In the genomic region with DNA sequence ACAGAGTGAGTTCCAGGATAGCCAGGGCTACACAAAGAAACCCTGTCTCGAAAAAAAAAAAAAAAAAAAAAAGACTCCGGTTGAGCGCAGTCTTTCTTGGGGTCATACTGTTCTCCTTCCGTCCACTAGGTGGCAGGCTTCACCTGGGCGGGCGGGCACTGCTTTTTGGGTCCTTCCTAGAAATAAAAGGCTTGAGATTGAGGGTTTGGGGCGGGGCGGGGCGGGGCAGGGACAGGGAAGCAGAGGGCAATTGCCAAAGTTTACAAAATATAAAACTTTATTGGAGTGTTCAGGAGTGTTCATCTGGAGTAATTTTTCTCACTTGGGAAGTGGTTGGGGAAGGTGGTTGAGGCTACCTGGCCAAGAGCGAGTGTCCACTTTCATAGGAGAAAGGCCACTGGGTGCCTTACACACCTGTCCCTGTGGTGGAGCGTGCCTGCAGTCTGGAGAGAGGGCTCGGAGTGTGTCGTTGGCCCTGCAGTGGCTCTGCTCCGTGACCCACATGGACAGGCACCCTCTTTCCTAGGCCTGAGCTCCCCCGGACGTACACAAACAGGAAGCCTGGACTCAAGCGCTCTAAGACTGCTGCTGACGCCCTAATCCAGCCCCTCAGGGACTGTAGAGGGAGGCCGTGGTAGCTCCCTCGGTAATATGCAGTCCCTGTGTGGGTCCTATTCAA, we compare ENCODE assay signal across 8 mouse cellular contexts. TPM values are rescaled to one million over a fixed set of nuclear protein-coding genes. Genes with fewer than 3 reads are reported as not detected.
A peak's percentile ranks its signal among the peaks of the same experiment; 100 is the strongest.
DNase-seq lines count a peak whose midpoint lies in the region; ATAC-seq and TF ChIP-seq lines count a peak whose summit lies in the region.

Gene Tmem82, minus strand, starts transcription at position 69 of the 679 bp plus-strand sequence.

- peak within 1 kb of the TSS; percentile 89 for H3K4me3 ChIP-seq in testis, adult 2 months (ENCODE audit: control insufficient read depth, low read depth, low read length)
- H3K4me3 ChIP-seq in forebrain, embryonic 15.5 days = peak within 1 kb of the TSS; percentile 15
- H3K4me3 ChIP-seq in hindbrain, embryonic 16.5 days (ENCODE audit: low read length) = 0 out of 2 replicates have a peak within 1 kb of the TSS, but pooled peaks have one; percentile 6
- peak within 1 kb of the TSS; percentile 52 for H3K4me3 ChIP-seq in liver, embryonic 15.5 days (replicated peaks)

- peak; percentile 61; the same call in 1 of the 2 replicates for TF ChIP-seq CTCF in testis, adult 2 months (IDR thresholded peaks at IDR 0.05; ENCODE audit: control insufficient read depth, insufficient read depth, insufficient replicate concordance, low read depth, low read length)

- no peak; the same call in 1 of the 2 replicates for ATAC-seq in forebrain, embryonic 15.5 days (replicated peaks)
- no peak for ATAC-seq in hindbrain, embryonic 16.5 days
- ATAC-seq in liver, embryonic 15.5 days (ENCODE audit: insufficient read depth) = no peak

- 0 out of 2 replicates have a peak within 1 kb of the TSS, but pooled peaks have one; percentile 10 for H3K9ac ChIP-seq in forebrain, embryonic 15.5 days (replicated peaks)
- no peak within 1 kb of the TSS for H3K9ac ChIP-seq in hindbrain, embryonic 16.5 days (ENCODE audit: low read depth, low read length)
- H3K9ac ChIP-seq in liver, embryonic 15.5 days = peak within 1 kb of the TSS; percentile 3; the same call in 1 of the 2 replicates

- peak within 1 kb of the TSS; percentile 36 for H3K4me2 ChIP-seq in forebrain, embryonic 15.5 days (replicated peaks)
- peak within 1 kb of the TSS; percentile 45 for H3K4me2 ChIP-seq in hindbrain, embryonic 16.5 days (ENCODE audit: low read length)
- peak within 1 kb of the TSS; percentile 57 for H3K4me2 ChIP-seq in liver, embryonic 15.5 days

- no peak for TF ChIP-seq POLR2A in testis, adult 2 months (IDR thresholded peaks at IDR 0.05; ENCODE audit: control insufficient read depth, low read depth, low read length)

- no peaks in the 10 kb centered on the region for H3K9me3 ChIP-seq in forebrain, embryonic 15.5 days
- no peaks in the 10 kb centered on the region for H3K9me3 ChIP-seq in hindbrain, embryonic 16.5 days (ENCODE audit: control insufficient read depth, low read length)
- H3K9me3 ChIP-seq in liver, embryonic 15.5 days (replicated peaks) = no peaks in the 10 kb centered on the region

- no peaks in the 10 kb centered on the region for H3K36me3 ChIP-seq in testis, adult 2 months (ENCODE audit: control insufficient read depth, insufficient read depth, low read length)
- no peaks in the 10 kb centered on the region for H3K36me3 ChIP-seq in forebrain, embryonic 15.5 days
- H3K36me3 ChIP-seq in hindbrain, embryonic 16.5 days (ENCODE audit: control insufficient read depth, insufficient read depth, low read length) = no peaks in the 10 kb centered on the region
- no peaks in the 10 kb centered on the region for H3K36me3 ChIP-seq in liver, embryonic 15.5 days (replicated peaks)

- H3K27ac ChIP-seq in testis, adult 2 months (ENCODE audit: control insufficient read depth, insufficient read depth, low read depth, low read length) = peak within 1 kb of the TSS; percentile 5; the same call in 1 of the 2 replicates
- no peak within 1 kb of the TSS for H3K27ac ChIP-seq in forebrain, embryonic 15.5 days (replicated peaks)
- H3K27ac ChIP-seq in hindbrain, embryonic 16.5 days (ENCODE audit: low read depth, low read length) = no peak within 1 kb of the TSS
- H3K27ac ChIP-seq in liver, embryonic 15.5 days (replicated peaks) = peak within 1 kb of the TSS; percentile 49; the same call in 1 of the 2 replicates

- peaks cover 14% of the 10 kb centered on the region for H3K4me1 ChIP-seq in testis, adult 2 months (ENCODE audit: control insufficient read depth, insufficient read depth, low read length)
- peaks cover 11% of the 10 kb centered on the region for H3K4me1 ChIP-seq in forebrain, embryonic 15.5 days
- peaks cover 7% of the 10 kb centered on the region for H3K4me1 ChIP-seq in hindbrain, embryonic 16.5 days (ENCODE audit: control insufficient read depth, insufficient read depth, low read depth, low read length)
- peaks cover 22% of the 10 kb centered on the region for H3K4me1 ChIP-seq in liver, embryonic 15.5 days (replicated peaks)

- H3K27me3 ChIP-seq in testis, adult 2 months (ENCODE audit: control insufficient read depth, insufficient read depth, low read length) = no peaks in the 10 kb centered on the region
- H3K27me3 ChIP-seq in forebrain, embryonic 15.5 days = peaks cover 7% of the 10 kb centered on the region; the same call in 1 of the 2 replicates
- H3K27me3 ChIP-seq in hindbrain, embryonic 16.5 days (replicated peaks; ENCODE audit: control insufficient read depth, insufficient read depth, low read length) = peaks cover 6% of the 10 kb centered on the region; the same call in 1 of the 2 replicates
- no peaks in the 10 kb centered on the region for H3K27me3 ChIP-seq in liver, embryonic 15.5 days

- WGBS in forebrain, embryonic 15.5 days = 28% methylated on average over 20 of the region's 20 CpGs
- 30% methylated on average over 20 of the region's 20 CpGs for WGBS in hindbrain, embryonic 16.5 days
- whole genome bisulfite sequencing in liver, embryonic 15.5 days (ENCODE audit: insufficient replicate concordance) = 18% methylated on average over 20 of the region's 20 CpGs

- no peak for DNase-seq in testis, postnatal 14 days (ENCODE audit: low spot score)
- peak; percentile 50 for DNase-seq in c-Kit-positive CD71-negative TER-119-negative erythroid progenitor cells, embryonic 14.5 days (ENCODE audit: low read depth)
- peak; percentile 59 for DNase-seq in neural tube, embryonic 10.5 days (ENCODE audit: extremely low spot score, low spot score)
- no peak for DNase-seq in layer of hippocampus, adult 9-11 months

RNA-seq across cellular contexts. Expression of gene Tmem82, which starts in this region (rescaled TPM):
- 3.5 and 3.9 TPM in 2 replicates for polyA plus RNA-seq in testis, adult 2 months (2012; rRNA removed)
- polyA plus RNA-seq in forebrain, embryonic 15.5 days (2015; fragmentation: Nextera tagmentation; extraction: Ambion mirVana) = 0.17 TPM in 2 replicates
- 0.34 and 0.45 TPM in 2 replicates for polyA plus RNA-seq in hindbrain, embryonic 16.5 days (2015; fragmentation: Nextera tagmentation; extraction: Ambion mirVana)
- 4.4 and 4.6 TPM in 2 replicates for polyA plus RNA-seq in liver, embryonic 15.5 days (2015; fragmentation: Nextera tagmentation; extraction: Ambion mirVana)

Comparison
In these comparisons a context has a peak if more than half of its experiments do, and no peak if none do; other contexts are left out.
1. H3K27ac ChIP-seq: peak in testis, adult 2 months (single experiment) and liver, embryonic 15.5 days (single experiment); none in forebrain, embryonic 15.5 days (single experiment) and hindbrain, embryonic 16.5 days (single experiment).
2. H3K4me3 ChIP-seq: peak in every context shown above with its lines; median percentile 89 in testis, adult 2 months; 52 in liver, embryonic 15.5 days; 15 in forebrain, embryonic 15.5 days; 6 in hindbrain, embryonic 16.5 days.
3. DNase-seq: peak in c-Kit-positive CD71-negative TER-119-negative erythroid progenitor cells, embryonic 14.5 days (single experiment) and neural tube, embryonic 10.5 days (single experiment); none in testis, postnatal 14 days (single experiment) and layer of hippocampus, adult 9-11 months (single experiment).
4. Peak in every context shown above with its lines, with median percentiles within 50 percentile points of each other: H3K4me2 ChIP-seq.